Mouse (Mus musculus): ENCODE results near the gene Exo1.

GRCm38 (mm10) chr1:175872028-175872816 is 8.2 kb upstream of the Exo1 start:
- TF ChIP-seq CTCF (IDR thresholded peaks at IDR 0.05 in 2 of 3, conservative IDR thresholded peaks at IDR 0.05 in 1 of 3; ENCODE audit: control insufficient read depth in 1 of 3, insufficient read depth in 1 of 3, low read depth in 2 of 3, low read length in 3 of 3, poor library complexity in 1 of 3, severe bottlenecking in 1 of 3) (no peak), GATA1 (IDR thresholded peaks at IDR 0.05; ENCODE audit: low read depth, low read length) (no peak), USF1 (IDR thresholded peaks at IDR 0.05; ENCODE audit: low read depth, low read length) (no peak), SMC3 (IDR thresholded peaks at IDR 0.05; ENCODE audit: low read depth, low read length) (no peak)
